Mouse (Mus musculus) ovary, postnatal 10 days (tissue): ENCODE data around the gene Gm27235.
"Not testable (repeated sequence)": the region's sequence is repeated elsewhere in the genome, so short reads cannot be mapped to it uniquely, and the experiment has no call there.

Experiments used
- DNase-seq: peaks from one replicate; pipeline ENCODE4 v3.0.0; 2022; ENCODE audit warnings: low spot score

The Gm27235 gene

GRCm38 (mm10) chr9:35790001-35790400 is at the start of gene Gm27235, which contains the start of gene D730048I06Rik:
Gm27235 (minus strand) TSS chr9:35790101.
D730048I06Rik (minus strand) TSS chr9:35790112.
- DNase-seq, result no peak

- not testable (repeated sequence) for DNase-seq
These were observed 28.0 kb upstream of the Gm27235 start for GRCm38 (mm10) chr9:35817881-35818280.

GRCm38 (mm10) chr9:35798146-35798545 is 8.2 kb upstream of the Gm27235 start:
- no peak for DNase-seq

GRCm38 (mm10) chr9:35778009-35778408 is 11.9 kb downstream of the Gm27235 start, which contains the start of gene Gm17727:
Gm17727 (minus strand) TSS chr9:35778109.
- DNase-seq, result no peak

GRCm38 (mm10) chr9:35756843-35757242 is 33.1 kb downstream of the Gm27235 start:
- no peak for DNase-seq

- no peak for DNase-seq
These were observed 49.2 kb downstream of the Gm27235 start, which contains the start of gene Gm17677 for GRCm38 (mm10) chr9:35740749-35741148. Gm17677 (plus strand) TSS chr9:35741049.
